Mouse (Mus musculus): Measurements from ENCODE around the gene Nrcam. TPM values are rescaled to one million over a fixed set of nuclear protein-coding genes. Genes with fewer than 3 reads are reported as not detected.

Gene Nrcam
- polyA plus RNA-seq, 1 experiment from 2014 or later, result 50.1 TPM

DNA sequence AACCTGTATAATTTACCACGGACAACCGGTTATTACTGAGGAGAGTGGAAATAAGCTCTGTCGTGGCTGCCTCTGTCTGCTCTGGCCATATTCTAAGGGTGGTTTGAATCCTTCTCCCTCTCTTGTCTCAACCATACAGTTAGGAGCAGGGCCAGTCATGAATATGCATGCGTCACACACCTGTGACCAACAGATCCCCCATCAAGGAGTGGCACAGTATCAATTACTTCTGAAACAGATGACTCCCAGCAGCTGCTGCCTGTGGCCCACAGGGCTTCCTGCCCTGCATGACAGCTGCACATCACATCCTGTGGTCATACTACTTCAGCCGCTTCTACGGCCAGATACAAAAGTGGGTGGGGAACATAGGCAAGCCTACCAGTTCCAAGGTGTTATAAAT is 15.4 kb downstream of the Nrcam start:
- no peaks in the 10 kb centered on the region for H3K36me3 ChIP-seq (ENCODE audit: control insufficient read depth, insufficient read depth, low read length)
- no peaks in the 10 kb centered on the region for H3K27me3 ChIP-seq (ENCODE audit: control insufficient read depth, insufficient read depth, low read length)
- 78% methylated on average over 6 of the region's 6 CpGs for WGBS
- DNase-seq (ENCODE audit: low spot score) (no peak), ATAC-seq (replicated peaks; ENCODE audit: low FRiP score) (peak; percentile 14; the same call in 1 of the 2 replicates)
- peaks cover 12% of the 10 kb centered on the region for H3K4me1 ChIP-seq (replicated peaks; ENCODE audit: control insufficient read depth, insufficient read depth, low read length)
- no peak overlapping the region for H3K4me3 ChIP-seq (ENCODE audit: low read depth, low read length)
- H3K9me3 ChIP-seq (ENCODE audit: control insufficient read depth, low read length), result no peaks in the 10 kb centered on the region
- no peak overlapping the region for H3K4me2 ChIP-seq (ENCODE audit: low read depth, low read length, severe bottlenecking)
- no peak overlapping the region for H3K9ac ChIP-seq (ENCODE audit: low read length)
- H3K27ac ChIP-seq (ENCODE audit: low read depth, low read length), result no peak overlapping the region

DNA sequence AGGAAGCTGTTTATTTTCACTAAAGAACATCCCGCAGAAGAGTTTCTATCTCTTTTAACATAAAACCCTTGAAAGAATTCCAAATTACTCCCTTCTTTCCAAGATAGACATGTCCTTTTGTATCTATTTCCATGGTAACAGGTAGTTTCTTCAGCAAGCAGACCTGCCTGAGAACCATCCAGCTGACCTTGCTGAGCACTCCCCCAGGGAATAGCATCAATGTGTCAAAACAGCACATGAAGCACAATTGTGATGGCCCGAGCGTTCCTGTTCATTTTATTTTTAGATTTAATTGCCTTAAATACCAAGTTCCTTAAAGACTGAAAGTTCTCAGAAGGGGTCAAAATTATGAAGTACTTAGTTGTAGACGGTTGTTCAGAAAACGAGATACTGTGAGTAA is 16.6 kb downstream of the Nrcam start:
- no peaks in the 10 kb centered on the region for H3K9me3 ChIP-seq (ENCODE audit: control insufficient read depth, low read length)
- no peaks in the 10 kb centered on the region for H3K27me3 ChIP-seq (ENCODE audit: control insufficient read depth, insufficient read depth, low read length)
- 0 out of 2 replicates have a peak, but pooled peaks have one; percentile 42 for ATAC-seq (replicated peaks; ENCODE audit: low FRiP score)
- no peaks in the 10 kb centered on the region for H3K36me3 ChIP-seq (ENCODE audit: control insufficient read depth, insufficient read depth, low read length)
- no peak overlapping the region for H3K4me2 ChIP-seq (ENCODE audit: low read depth, low read length, severe bottlenecking)
- no peak overlapping the region for H3K9ac ChIP-seq (ENCODE audit: low read length)
- 31% methylated on average over 5 of the region's 5 CpGs for WGBS
- H3K4me1 ChIP-seq (replicated peaks; ENCODE audit: control insufficient read depth, insufficient read depth, low read length), result peaks cover 10% of the 10 kb centered on the region
- no peak overlapping the region for H3K27ac ChIP-seq (ENCODE audit: low read depth, low read length)
- DNase-seq (ENCODE audit: low spot score), result no peak
- no peak overlapping the region for H3K4me3 ChIP-seq (ENCODE audit: low read depth, low read length)

DNA sequence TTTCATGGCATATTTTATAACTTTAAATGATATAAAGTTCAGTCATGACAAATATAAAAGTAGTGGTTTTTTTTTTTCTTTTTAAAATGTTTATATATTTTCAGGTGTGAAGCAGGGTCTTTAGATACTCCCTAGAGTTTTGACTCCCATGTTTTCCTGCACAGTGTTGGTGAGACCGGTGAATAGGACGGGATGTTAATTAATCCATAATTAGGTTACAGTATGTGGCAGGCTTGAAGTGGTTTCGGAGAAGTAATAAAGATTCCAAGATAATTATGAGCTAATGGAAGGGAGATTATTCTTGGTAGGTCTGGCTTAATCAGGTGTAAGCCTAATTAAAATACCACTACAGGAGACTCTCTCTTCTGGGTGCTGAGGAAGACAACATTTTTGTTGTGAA is 17.5 kb downstream of the Nrcam start:
- Histone ChIP-seq H3K4me3 (ENCODE audit: low read depth, low read length) (no peak overlapping the region), H3K9me3 (ENCODE audit: control insufficient read depth, low read length) (no peaks in the 10 kb centered on the region), H3K4me2 (ENCODE audit: low read depth, low read length, severe bottlenecking) (no peak overlapping the region), H3K36me3 (ENCODE audit: control insufficient read depth, insufficient read depth, low read length) (no peaks in the 10 kb centered on the region), H3K4me1 (replicated peaks; ENCODE audit: control insufficient read depth, insufficient read depth, low read length) (peaks cover 10% of the 10 kb centered on the region), H3K9ac (ENCODE audit: low read length) (no peak overlapping the region), H3K27ac (ENCODE audit: low read depth, low read length) (no peak overlapping the region), H3K27me3 (ENCODE audit: control insufficient read depth, insufficient read depth, low read length) (no peaks in the 10 kb centered on the region)
- WGBS, result 45% methylated on average over 3 of the region's 3 CpGs
- peak; percentile 59 for ATAC-seq (replicated peaks; ENCODE audit: low FRiP score)
- no peak for DNase-seq (ENCODE audit: low spot score)

DNA sequence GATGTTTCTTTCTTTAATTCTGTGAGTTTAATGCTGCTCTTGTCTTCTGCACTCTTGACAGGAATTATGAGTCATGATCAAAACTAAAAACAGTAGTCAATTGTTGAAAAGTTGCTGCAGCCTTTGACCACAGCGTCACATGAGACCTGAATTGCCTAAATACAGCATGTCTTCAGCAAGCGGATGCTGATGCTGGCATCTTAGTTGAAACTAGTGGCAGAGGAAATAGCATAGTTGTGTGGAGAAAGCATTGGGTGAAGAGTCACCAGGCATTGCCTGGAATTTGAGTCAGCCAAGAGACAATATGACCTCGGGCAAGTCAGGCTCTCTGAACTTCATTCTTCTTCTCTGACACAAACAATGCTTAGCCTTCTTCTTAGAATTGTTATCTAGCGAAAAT is 26.4 kb downstream of the Nrcam start:
- H3K27me3 ChIP-seq (ENCODE audit: control insufficient read depth, insufficient read depth, low read length), result no peaks in the 10 kb centered on the region
- no peak overlapping the region for H3K27ac ChIP-seq (ENCODE audit: low read depth, low read length)
- H3K4me1 ChIP-seq (replicated peaks; ENCODE audit: control insufficient read depth, insufficient read depth, low read length), result 0 out of 2 replicates have a peak, but pooled peaks cover 2% of the 10 kb centered on the region
- H3K4me2 ChIP-seq (ENCODE audit: low read depth, low read length, severe bottlenecking), result no peak overlapping the region
- H3K4me3 ChIP-seq (ENCODE audit: low read depth, low read length), result no peak overlapping the region
- DNase-seq (ENCODE audit: low spot score), result no peak
- no peaks in the 10 kb centered on the region for H3K36me3 ChIP-seq (ENCODE audit: control insufficient read depth, insufficient read depth, low read length)
- no peak overlapping the region for H3K9ac ChIP-seq (ENCODE audit: low read length)
- no peak for ATAC-seq (replicated peaks; ENCODE audit: low FRiP score)
- 92% methylated on average over 4 of the region's 4 CpGs for WGBS
- no peaks in the 10 kb centered on the region for H3K9me3 ChIP-seq (ENCODE audit: control insufficient read depth, low read length)

DNA sequence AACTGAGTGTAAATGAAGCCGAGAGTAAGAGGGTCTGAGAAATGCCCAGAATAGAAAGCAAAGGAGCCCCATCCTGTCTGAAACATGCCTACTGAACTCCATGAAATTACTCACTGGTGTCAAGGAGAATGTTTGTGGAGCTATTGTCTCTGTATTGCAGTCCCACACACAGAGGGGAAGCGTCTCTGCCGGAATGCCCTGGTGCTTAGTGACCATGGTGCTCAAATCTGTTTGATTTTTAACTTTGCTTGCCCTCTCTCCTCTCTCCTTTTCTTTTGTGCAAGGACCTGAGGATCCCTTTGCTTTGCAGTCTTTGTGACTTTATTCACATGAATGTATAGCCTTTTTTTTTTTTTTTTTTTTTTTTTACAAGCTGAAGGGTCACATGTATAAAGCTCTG is 28.8 kb downstream of the Nrcam start:
- Histone ChIP-seq H3K4me1 (replicated peaks; ENCODE audit: control insufficient read depth, insufficient read depth, low read length) (0 out of 2 replicates have a peak, but pooled peaks cover 2% of the 10 kb centered on the region), H3K4me2 (ENCODE audit: low read depth, low read length, severe bottlenecking) (no peak overlapping the region), H3K27me3 (ENCODE audit: control insufficient read depth, insufficient read depth, low read length) (no peaks in the 10 kb centered on the region), H3K9ac (ENCODE audit: low read length) (no peak overlapping the region), H3K9me3 (ENCODE audit: control insufficient read depth, low read length) (no peaks in the 10 kb centered on the region), H3K4me3 (ENCODE audit: low read depth, low read length) (no peak overlapping the region), H3K36me3 (ENCODE audit: control insufficient read depth, insufficient read depth, low read length) (no peaks in the 10 kb centered on the region), H3K27ac (ENCODE audit: low read depth, low read length) (no peak overlapping the region)
- 32% methylated on average over 3 of the region's 3 CpGs for WGBS
- no peak for DNase-seq (ENCODE audit: low spot score)
- no peak for ATAC-seq (replicated peaks; ENCODE audit: low FRiP score)

DNA sequence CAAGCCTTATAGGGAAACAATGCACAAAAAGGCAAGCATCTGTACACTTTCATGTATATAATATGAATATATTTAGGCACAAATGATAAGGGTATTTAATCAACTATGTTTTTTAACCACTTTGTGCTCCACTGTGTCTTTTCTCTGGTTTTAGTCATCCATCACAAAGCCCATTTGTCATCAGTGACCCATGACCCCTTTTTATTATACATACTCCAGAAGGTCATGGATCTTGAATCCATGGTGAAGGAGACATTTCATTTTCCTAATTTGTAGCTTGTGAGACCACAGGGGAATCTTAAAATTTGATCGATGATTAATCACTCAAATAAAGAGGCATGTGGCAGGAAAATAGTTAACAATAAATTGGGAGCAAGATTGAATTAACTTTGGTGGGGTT is 29.2 kb downstream of the Nrcam start:
- H3K27me3 ChIP-seq (ENCODE audit: control insufficient read depth, insufficient read depth, low read length), result no peaks in the 10 kb centered on the region
- WGBS, result 44% methylated on average over 1 of the region's 1 CpGs

DNA sequence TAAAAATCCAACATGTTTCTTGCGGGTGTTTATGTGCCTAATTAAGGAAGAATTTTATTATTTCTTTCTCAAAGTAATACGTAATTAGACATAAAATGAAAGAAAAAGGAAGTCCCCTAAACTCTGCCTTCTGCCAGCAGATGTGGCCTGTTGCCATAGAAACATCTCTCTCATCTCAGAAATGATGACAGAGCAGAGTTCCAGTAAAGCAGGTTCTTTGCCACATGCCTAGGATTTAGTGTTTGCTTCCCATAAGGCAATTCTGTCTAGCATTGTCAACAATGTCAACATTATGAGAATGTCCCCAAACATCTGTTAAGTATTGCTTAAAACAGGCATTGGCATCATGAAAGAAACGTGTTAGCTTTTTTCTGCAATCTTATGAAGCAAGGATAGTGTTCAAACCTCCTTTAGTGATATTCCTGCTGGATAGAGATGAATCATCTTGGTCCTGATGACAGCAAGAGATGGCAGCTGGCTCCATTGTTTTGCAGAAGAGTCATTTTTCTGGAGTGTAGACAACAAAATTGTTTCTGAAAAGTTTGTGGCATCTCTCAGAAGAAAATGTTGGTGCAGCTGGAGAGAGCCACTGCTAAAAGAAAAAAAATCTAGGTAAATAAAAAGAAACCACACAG is 42.5 kb downstream of the Nrcam start:
- no peak overlapping the region for H3K27ac ChIP-seq (ENCODE audit: low read depth, low read length)

More for the DNA sequence above, 29.2 kb downstream of the Nrcam start:
- Histone ChIP-seq H3K9ac (ENCODE audit: low read length) (no peak overlapping the region), H3K4me3 (ENCODE audit: low read depth, low read length) (no peak overlapping the region), H3K27ac (ENCODE audit: low read depth, low read length) (no peak overlapping the region), H3K36me3 (ENCODE audit: control insufficient read depth, insufficient read depth, low read length) (no peaks in the 10 kb centered on the region), H3K4me1 (replicated peaks; ENCODE audit: control insufficient read depth, insufficient read depth, low read length) (0 out of 2 replicates have a peak, but pooled peaks cover 2% of the 10 kb centered on the region), H3K9me3 (ENCODE audit: control insufficient read depth, low read length) (no peaks in the 10 kb centered on the region), H3K4me2 (ENCODE audit: low read depth, low read length, severe bottlenecking) (no peak overlapping the region)
- no peak for ATAC-seq (replicated peaks; ENCODE audit: low FRiP score)
- DNase-seq (ENCODE audit: low spot score), result no peak

DNA sequence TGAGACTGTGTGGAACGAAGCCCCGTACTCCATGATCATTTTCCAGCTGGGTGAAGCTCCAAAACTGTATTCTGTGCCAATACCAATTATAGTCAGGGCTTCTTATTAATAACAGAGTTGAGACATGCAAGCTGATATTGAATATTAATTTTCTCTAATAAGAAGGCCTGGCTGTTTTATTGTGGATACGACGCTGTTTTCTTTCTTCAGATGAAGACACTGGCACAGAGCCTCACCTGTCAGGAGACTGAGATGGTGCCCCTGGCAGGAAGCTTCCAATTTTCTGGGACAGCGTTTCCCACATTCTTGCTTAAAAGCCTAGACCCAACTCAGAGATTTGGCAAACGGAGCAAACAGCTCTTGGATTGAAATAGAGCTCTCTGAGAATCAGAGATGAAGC is 47.3 kb downstream of the Nrcam start:
- H3K36me3 ChIP-seq (ENCODE audit: control insufficient read depth, insufficient read depth, low read length), result no peaks in the 10 kb centered on the region
- no peak for ATAC-seq (replicated peaks; ENCODE audit: low FRiP score)
- no peak for DNase-seq (ENCODE audit: low spot score)
- H3K9me3 ChIP-seq (ENCODE audit: control insufficient read depth, low read length), result no peaks in the 10 kb centered on the region
- no peak overlapping the region for H3K27ac ChIP-seq (ENCODE audit: low read depth, low read length)
- H3K9ac ChIP-seq (ENCODE audit: low read length), result no peak overlapping the region
- H3K4me2 ChIP-seq (ENCODE audit: low read depth, low read length, severe bottlenecking), result no peak overlapping the region
- H3K4me1 ChIP-seq (replicated peaks; ENCODE audit: control insufficient read depth, insufficient read depth, low read length), result no peaks in the 10 kb centered on the region
- H3K4me3 ChIP-seq (ENCODE audit: low read depth, low read length), result no peak overlapping the region
- 76% methylated on average over 6 of the region's 6 CpGs for WGBS
- H3K27me3 ChIP-seq (ENCODE audit: control insufficient read depth, insufficient read depth, low read length), result no peaks in the 10 kb centered on the region

More for the DNA sequence above, 42.5 kb downstream of the Nrcam start:
- ATAC-seq (replicated peaks; ENCODE audit: low FRiP score) (no peak), DNase-seq (ENCODE audit: low spot score) (no peak)
- H3K9me3 ChIP-seq (ENCODE audit: control insufficient read depth, low read length), result no peaks in the 10 kb centered on the region
- no peaks in the 10 kb centered on the region for H3K27me3 ChIP-seq (ENCODE audit: control insufficient read depth, insufficient read depth, low read length)
- 64% methylated on average over 3 of the region's 3 CpGs for WGBS
- H3K9ac ChIP-seq (ENCODE audit: low read length), result no peak overlapping the region
- H3K4me2 ChIP-seq (ENCODE audit: low read depth, low read length, severe bottlenecking), result no peak overlapping the region
- no peak overlapping the region for H3K4me3 ChIP-seq (ENCODE audit: low read depth, low read length)
- no peaks in the 10 kb centered on the region for H3K36me3 ChIP-seq (ENCODE audit: control insufficient read depth, insufficient read depth, low read length)
- no peaks in the 10 kb centered on the region for H3K4me1 ChIP-seq (replicated peaks; ENCODE audit: control insufficient read depth, insufficient read depth, low read length)
